Mouse (Mus musculus): Measurements from ENCODE around the gene Vmn1r95.
"Not testable (repeated sequence)": the region's sequence is repeated elsewhere in the genome, so short reads cannot be mapped to it uniquely, and the experiment has no call there.

The Vmn1r95 gene

DNA sequence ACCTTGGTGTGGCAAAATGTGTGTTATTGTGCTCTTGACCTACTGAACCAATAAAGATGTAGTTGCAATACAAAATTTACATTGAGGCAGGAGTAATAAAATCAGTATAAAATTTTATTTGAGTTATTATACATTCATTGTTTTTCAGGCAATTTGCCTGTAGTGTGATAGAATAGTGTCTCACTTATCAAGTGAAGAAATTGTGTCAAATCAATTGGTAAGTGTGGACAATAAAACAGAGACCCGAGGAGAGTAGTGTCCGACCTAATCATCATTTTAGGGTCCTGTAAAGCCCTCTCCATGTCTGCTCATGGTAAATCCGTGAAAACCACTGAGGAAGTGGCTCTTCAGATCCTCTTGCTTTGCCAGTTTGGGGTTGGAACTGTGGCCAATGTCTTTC lies at the start of gene Vmn1r95:
Gene Vmn1r95, plus strand, starts transcription at position 301 of the 400 bp plus-strand sequence.
- DNase-seq (ENCODE audit: low spot score in 2 of 2): not testable (repeated sequence)

DNA sequence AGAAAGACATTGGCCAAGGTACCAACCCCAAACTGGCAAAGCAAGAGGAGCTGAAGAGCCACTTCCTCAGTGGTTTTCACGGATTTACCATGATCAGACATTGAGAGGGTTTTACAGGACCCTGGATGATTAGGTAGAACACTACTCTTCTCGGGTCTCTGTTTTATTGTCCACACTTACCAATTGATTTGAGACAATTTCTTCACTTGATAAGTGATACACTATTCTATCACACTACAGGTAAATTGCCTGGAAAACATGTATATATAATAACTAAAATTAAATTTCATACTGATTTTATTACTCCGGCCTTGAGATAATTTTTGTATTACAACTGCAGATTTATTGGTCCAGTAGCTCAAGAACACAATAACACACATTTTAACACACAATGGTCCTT lies 25.2 kb upstream of the Vmn1r95 start, which contains the start of gene Vmn1r94:
Gene Vmn1r94, minus strand, starts transcription at position 101 of the 400 bp plus-strand sequence.
- not testable (repeated sequence) for DNase-seq (ENCODE audit: low spot score in 2 of 2)

DNA sequence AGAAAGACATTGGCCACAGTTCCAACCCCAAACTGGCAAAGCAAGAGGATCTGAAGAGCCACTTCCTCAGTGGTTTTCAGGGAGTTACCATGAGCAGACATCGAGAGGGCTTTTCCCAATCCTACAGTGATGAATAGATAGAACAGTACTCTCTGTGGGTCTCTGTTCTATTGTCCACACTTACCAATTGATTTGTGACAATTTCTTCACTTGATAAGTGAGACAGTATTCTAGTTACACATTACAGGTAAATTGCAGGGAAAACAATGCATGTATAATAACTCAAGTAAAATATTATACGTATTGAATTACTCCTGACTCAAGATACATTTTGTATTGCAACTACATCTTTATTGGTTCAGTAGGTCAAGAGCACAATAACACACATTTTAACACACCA lies 12.0 kb downstream of the Vmn1r95 start, which contains the start of gene Gm6164:
Gene Gm6164, minus strand, starts transcription at position 101 of the 400 bp plus-strand sequence.
- DNase-seq (ENCODE audit: low spot score in 2 of 2): not testable (repeated sequence)

DNA sequence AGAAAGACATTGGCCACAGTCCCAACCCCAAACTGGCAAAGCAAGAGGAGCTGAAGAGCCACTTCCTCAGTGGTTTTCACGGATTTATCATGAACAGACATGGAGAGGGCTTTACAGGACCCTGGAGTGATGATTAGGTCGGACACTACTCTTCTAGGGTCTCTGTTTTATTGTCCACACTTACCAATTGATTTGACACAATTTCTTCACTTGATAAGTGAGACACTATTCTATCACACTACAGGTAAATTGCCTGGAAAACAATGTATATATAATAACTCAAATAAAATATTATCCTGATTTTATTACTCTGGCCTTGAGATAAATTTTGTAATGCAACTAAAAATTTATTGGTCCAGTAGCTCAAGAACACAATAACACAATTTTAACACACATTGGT lies 40.2 kb downstream of the Vmn1r95 start, which contains the start of gene Gm4498:
Gene Gm4498, minus strand, starts transcription at position 101 of the 400 bp plus-strand sequence.
- not testable (repeated sequence) for DNase-seq (ENCODE audit: low spot score in 2 of 2)
